Mouse (Mus musculus) adrenal gland, adult 18-20 months (tissue): ENCODE results near the gene Ctsd. TPM values are rescaled to one million over a fixed set of nuclear protein-coding genes. Genes with fewer than 3 reads are reported as not detected.
"Not testable (repeated sequence)": the region's sequence is repeated elsewhere in the genome, so short reads cannot be mapped to it uniquely, and the experiment has no call there.

Experiments
- DNase-seq, 2 experiments: peaks; one replicate each; pipeline ENCODE4 v3.0.0; 2021 to 2022; ENCODE audit warnings: low spot score in 2 of 2
- total RNA-seq, 2 experiments: library from RNA; stranded (reverse); gene quantifications; 1 replicate in 1 of 2; 2 replicates in 1 of 2; pipeline ENCODE4 v1.2.3; 2021

The Ctsd gene
- total RNA-seq, 2 experiments from 2014 or later, result 1,152 to 1,350 TPM

GRCm38 (mm10) chr7:142340269-142340970 lies 47.4 kb downstream of the Ctsd start:
- DNase-seq, result no peak

GRCm38 (mm10) chr7:142335151-142335550 lies 52.7 kb downstream of the Ctsd start:
- DNase-seq, result no peak

DNA sequence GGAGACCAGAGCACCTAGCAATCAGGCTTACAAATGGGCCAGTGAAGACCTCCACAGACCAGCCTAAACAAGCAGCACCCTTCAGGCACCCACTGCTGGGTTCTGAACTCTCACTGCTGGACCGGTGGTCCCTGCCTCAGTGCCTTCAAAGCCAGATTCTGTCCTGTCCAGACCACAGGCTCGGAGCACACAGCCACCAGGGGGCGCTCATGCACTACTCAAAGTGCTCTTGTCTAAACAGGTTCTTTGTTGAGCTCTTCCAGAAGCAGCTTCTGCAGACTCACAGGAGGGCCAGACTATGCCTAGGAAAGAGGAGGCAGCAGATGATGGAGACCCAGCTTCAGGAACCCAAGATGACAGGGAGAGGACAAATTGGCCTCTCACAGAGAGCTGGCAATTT lies 53.6 kb downstream of the Ctsd start:
- DNase-seq, result peak; percentile 89 to 94

DNA sequence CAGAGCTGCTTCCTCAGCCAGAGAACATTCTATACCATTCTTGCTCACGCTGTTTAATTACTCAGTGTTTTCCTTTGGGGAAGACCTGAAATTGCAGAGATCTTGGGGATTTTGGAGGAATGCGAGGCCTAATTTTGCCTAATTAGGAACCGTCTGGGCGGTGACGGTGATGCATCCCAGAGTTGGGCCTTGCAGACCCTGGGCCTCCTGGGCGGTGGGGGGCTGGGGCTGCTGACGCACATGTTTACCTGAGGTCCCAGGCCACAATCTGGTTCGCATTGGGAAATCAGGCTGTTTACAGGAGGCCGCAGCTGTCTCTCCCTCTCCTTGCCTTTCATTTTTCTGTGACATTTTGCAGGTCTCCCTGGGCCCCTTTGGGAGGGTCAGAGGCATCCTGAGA lies 55.1 kb downstream of the Ctsd start:
- DNase-seq, result not testable (repeated sequence)

- no peak for DNase-seq
These were observed 56.6 kb downstream of the Ctsd start for GRCm38 (mm10) chr7:142331281-142331680.

DNA sequence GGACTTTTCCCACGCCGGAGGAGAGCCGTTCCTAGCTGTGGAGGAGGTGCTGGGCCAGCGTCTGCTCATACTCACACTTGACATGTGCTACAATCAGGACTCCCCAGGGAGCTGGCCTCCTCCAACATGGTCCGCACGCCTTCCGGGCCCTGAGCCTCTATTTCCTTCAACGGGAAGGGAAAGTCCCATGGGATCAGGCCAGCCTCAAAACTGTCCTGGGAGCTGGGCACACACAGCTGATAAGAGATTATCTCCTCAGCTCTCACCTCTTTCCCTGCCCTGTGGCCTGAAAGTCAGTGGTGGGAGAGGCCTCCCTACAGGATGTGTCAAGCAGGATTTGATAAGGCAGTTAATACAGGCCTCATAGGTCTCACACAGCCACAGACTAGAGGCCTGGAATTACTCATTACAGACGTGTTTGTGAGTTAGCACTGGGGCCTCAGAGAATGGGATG lies 57.5 kb downstream of the Ctsd start:
- peak in 1 of 2 experiments; percentile 38 for DNase-seq

DNA sequence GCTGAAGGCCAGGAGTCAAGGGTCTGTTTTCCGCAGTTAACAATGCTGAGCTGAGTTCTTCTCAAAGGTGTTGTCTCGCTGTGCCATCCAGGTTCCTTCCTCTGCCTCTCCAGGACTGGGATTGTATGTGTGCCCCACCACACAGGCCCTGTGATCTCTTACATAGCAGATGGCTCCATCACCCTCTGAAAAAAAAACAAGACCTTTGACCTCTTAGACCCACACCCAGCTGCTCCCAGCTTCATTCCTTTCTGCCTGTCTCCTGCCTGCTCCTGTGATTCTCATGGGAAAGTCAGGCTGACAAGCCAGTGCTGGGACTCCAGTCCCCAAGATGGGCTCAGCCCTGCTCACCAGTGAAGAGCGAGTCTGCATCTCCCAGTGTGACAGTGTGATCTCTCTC lies 59.3 kb downstream of the Ctsd start:
- no peak for DNase-seq

GRCm38 (mm10) chr7:142326714-142327445 lies 61.0 kb downstream of the Ctsd start:
- no peak for DNase-seq

Other genes with a start within 250 kb of the Ctsd start
- gene Gm45337, start 243.4 kb downstream of the Ctsd start, total RNA-seq, result not detected
- gene Gm29735, start 230.9 kb downstream of the Ctsd start, total RNA-seq, result not detected
- not detected for gene Gm4553, start 222.3 kb downstream of the Ctsd start, total RNA-seq
- not detected for gene Krtap5-2, start 212.0 kb downstream of the Ctsd start, total RNA-seq
- gene Gm10153, start 197.6 kb downstream of the Ctsd start, total RNA-seq, result not detected
- gene Krtap5-3, start 186.7 kb downstream of the Ctsd start, total RNA-seq, result not detected
- gene Gm7579, start 176.2 kb downstream of the Ctsd start, total RNA-seq, result not detected
- gene Krtap5-5, start 158.1 kb downstream of the Ctsd start, total RNA-seq, result not detected
- not detected for gene Gm40460, start 147.0 kb downstream of the Ctsd start, total RNA-seq
- not detected for gene Gm2431, start 129.7 kb downstream of the Ctsd start, total RNA-seq
- not detected for gene Gm4559, start 113.7 kb downstream of the Ctsd start, total RNA-seq
- not detected for gene Krtap5-1, start 90.9 kb downstream of the Ctsd start, total RNA-seq
- not detected for gene Krtap5-4, start 84.5 kb downstream of the Ctsd start, total RNA-seq
- gene Ifitm10, start 14.3 kb downstream of the Ctsd start, total RNA-seq, result 1 to 10 TPM; 2.1 to 3.1 TPM
- gene Gm49369, start 5.4 kb downstream of the Ctsd start, total RNA-seq, result 1 to 10 TPM; 3.1 to 9.4 TPM
- not detected for gene Syt8, start 46.8 kb upstream of the Ctsd start, total RNA-seq
- gene Tnni2, start 53.8 kb upstream of the Ctsd start, total RNA-seq, result 10 to 100 TPM in 1 of 2 experiments, under 1 TPM in 1; 0.83 to 10.2 TPM
- 10 to 100 TPM; 17.0 to 24.2 TPM for gene Lsp1, start 72.8 kb upstream of the Ctsd start, total RNA-seq
- gene Tnnt3, start 110.8 kb upstream of the Ctsd start, total RNA-seq, result 10 to 100 TPM in 1 of 2 experiments, under 1 TPM in 1; 0.83 to 16.2 TPM
- 1 to 10 TPM; 2.9 to 3.0 TPM for gene Mrpl23, start 144.6 kb upstream of the Ctsd start, total RNA-seq